Mouse (Mus musculus) neural tube, embryonic 11.5 days (tissue): ENCODE results near the gene Cfap97d2. TPM values are rescaled to one million over a fixed set of nuclear protein-coding genes. Genes with fewer than 3 reads are reported as not detected.

ENCODE experiments used
- ATAC-seq: fragments of 200-750 bp; cut with Nextera tagmentation; 2 replicates; pipeline ENCODE4 v1.8.0; 2017; ENCODE audit warnings: moderate number of reproducible peaks, mild to moderate bottlenecking, moderate TSS enrichment, moderate library complexity; ENCODE audit not compliant: insufficient read depth, low FRiP score, low TSS enrichment
- DNase-seq: peaks from one replicate; pipeline ENCODE4 v3.0.0-alpha.2; 2015; ENCODE audit warnings: low spot score
- H3K27ac ChIP-seq: fragments of 300-500 bp; sonication (generic); 2 replicates; pipeline ENCODE4 v1.5.1; 2014; ENCODE audit warnings: low read depth, mild to moderate bottlenecking, low read length
- H3K27me3 ChIP-seq: fragments of 300-500 bp; sonication (generic); 2 replicates; pipeline ENCODE4 v1.6.1; 2014; ENCODE audit warnings: mild to moderate bottlenecking, low read length, mixed read lengths; ENCODE audit not compliant: control insufficient read depth, insufficient read depth
- H3K36me3 ChIP-seq: fragments of 300-500 bp; sonication (generic); 2 replicates; pipeline ENCODE4 v1.6.1; 2014; ENCODE audit warnings: mild to moderate bottlenecking, low read length, moderate library complexity, mixed read lengths; ENCODE audit not compliant: control insufficient read depth, insufficient read depth
- H3K4me1 ChIP-seq: fragments of 300-500 bp; sonication (generic); 2 replicates; pipeline ENCODE4 v1.6.1; 2014; ENCODE audit warnings: low read length, mixed read lengths; ENCODE audit not compliant: control insufficient read depth, insufficient read depth
- H3K4me2 ChIP-seq: fragments of 300-500 bp; sonication (generic); 2 replicates; pipeline ENCODE4 v1.6.1; 2014; ENCODE audit warnings: low read depth, mild to moderate bottlenecking, moderate library complexity
- H3K4me3 ChIP-seq: fragments of 300-500 bp; sonication (generic); 2 replicates; pipeline ENCODE4 v1.5.1; 2014; ENCODE audit warnings: low read depth, low read length
- H3K9ac ChIP-seq: fragments of 300-500 bp; sonication (generic); 2 replicates; pipeline ENCODE4 v1.6.1; 2014; ENCODE audit warnings: mild to moderate bottlenecking, low read length
- H3K9me3 ChIP-seq: fragments of 300-500 bp; sonication (generic); 2 replicates; pipeline ENCODE4 v1.6.1; 2016; ENCODE audit warnings: low read length; ENCODE audit not compliant: control insufficient read depth
- WGBS: fragments of 180-500 bp; shearing (Covaris S2); extraction: QIAGEN DNeasy Blood & Tissue Kit; methylation state at CpG from one replicate; pipeline ENCODE4 v1.1.7; 2014; 5-methylcytosine and 5-hydroxymethylcytosine counted together
- polyA plus RNA-seq: library from polyadenylated mRNA; unstranded; fragments of >200 nt; fragmentation: Nextera tagmentation; extraction: Ambion mirVana; gene quantifications from 2 replicates; pipeline ENCODE4 v1.2.1, GENCODE M21; 2014

The Cfap97d2 gene
- polyA plus RNA-seq, 1 experiment from 2014 or later = 0.52 TPM

GRCm38 (mm10) chr8:13780536-13780935 is 74.8 kb downstream of the Cfap97d2 start:
- peaks cover 4% of the 10 kb centered on the region; the same call in 1 of the 2 replicates for H3K4me1 ChIP-seq
- ATAC-seq (no peak), DNase-seq (no peak)
- H3K4me2 ChIP-seq = no peak overlapping the region
- no peaks in the 10 kb centered on the region for H3K27me3 ChIP-seq
- H3K9ac ChIP-seq = no peak overlapping the region
- no peaks in the 10 kb centered on the region for H3K9me3 ChIP-seq
- H3K36me3 ChIP-seq = peaks cover 10% of the 10 kb centered on the region
- 88% methylated on average over 3 of the region's 3 CpGs for WGBS
- H3K27ac ChIP-seq = no peak overlapping the region
- H3K4me3 ChIP-seq = no peak overlapping the region

- Histone ChIP-seq H3K4me3 (peak within 1 kb of the TSS; percentile 59), H3K36me3 (peaks cover 8% of the 10 kb centered on the region; the same call in 1 of the 2 replicates), H3K9me3 (no peaks in the 10 kb centered on the region), H3K27me3 (no peaks in the 10 kb centered on the region), H3K4me1 (peaks cover 6% of the 10 kb centered on the region; the same call in 1 of the 2 replicates), H3K9ac (peak within 1 kb of the TSS; percentile 95), H3K27ac (peak within 1 kb of the TSS; percentile 98), H3K4me2 (peak within 1 kb of the TSS; percentile 62)
- ATAC-seq = peak; percentile 91
- DNase-seq = peak; percentile 97
- WGBS = under 1% methylated on average over 47 of the region's 47 CpGs
Observed at GRCm38 (mm10) chr8:13785250-13785763, 79.6 kb downstream of the Cfap97d2 start, which contains the start of gene Upf3a. TSS of gene Upf3a (plus strand) at chr8:13785615.

GRCm38 (mm10) chr8:13785764-13786299 is 80.1 kb downstream of the Cfap97d2 start:
- no peaks in the 10 kb centered on the region for H3K27me3 ChIP-seq
- H3K9ac ChIP-seq = peak overlapping the region; percentile 95
- peaks cover 4% of the 10 kb centered on the region; the same call in 1 of the 2 replicates for H3K36me3 ChIP-seq
- ATAC-seq (peak; percentile 91), DNase-seq (peak; percentile 99)
- peaks cover 6% of the 10 kb centered on the region; the same call in 1 of the 2 replicates for H3K4me1 ChIP-seq
- peak overlapping the region; percentile 59 for H3K4me3 ChIP-seq
- peak overlapping the region; percentile 62 for H3K4me2 ChIP-seq
- no peaks in the 10 kb centered on the region for H3K9me3 ChIP-seq
- H3K27ac ChIP-seq = peak overlapping the region; percentile 98
- 0% methylated on average over 34 of the region's 47 CpGs for WGBS

GRCm38 (mm10) chr8:13789606-13790005 is 83.9 kb downstream of the Cfap97d2 start:
- no peak overlapping the region for H3K27ac ChIP-seq
- H3K4me1 ChIP-seq = peaks cover 5% of the 10 kb centered on the region; the same call in 1 of the 2 replicates
- H3K4me3 ChIP-seq = no peak overlapping the region
- 94% methylated on average over 8 of the region's 8 CpGs for WGBS
- H3K9ac ChIP-seq = no peak overlapping the region
- no peaks in the 10 kb centered on the region for H3K9me3 ChIP-seq
- H3K36me3 ChIP-seq = peaks cover 4% of the 10 kb centered on the region; the same call in 1 of the 2 replicates
- H3K27me3 ChIP-seq = no peaks in the 10 kb centered on the region
- no peak for DNase-seq
- no peak overlapping the region for H3K4me2 ChIP-seq
- no peak for ATAC-seq

Other genes with a start within 250 kb of the Cfap97d2 start
- gene Gas6, start 211.4 kb upstream of the Cfap97d2 start, polyA plus RNA-seq = 6.5 and 6.7 TPM in 2 replicates
- not detected in 2 replicates for gene 1700029H14Rik, start 143.4 kb upstream of the Cfap97d2 start, polyA plus RNA-seq
- gene Rasa3, start 28.3 kb upstream of the Cfap97d2 start, polyA plus RNA-seq = 30.5 and 31.3 TPM in 2 replicates
- gene Cdc16, start 51.8 kb downstream of the Cfap97d2 start, polyA plus RNA-seq = 255 and 261 TPM in 2 replicates
- 38.5 and 38.8 TPM in 2 replicates for gene Upf3a, start 79.7 kb downstream of the Cfap97d2 start, polyA plus RNA-seq
- not detected in 2 replicates for gene AF366264, start 132.5 kb downstream of the Cfap97d2 start, polyA plus RNA-seq
- gene Champ1, start 163.8 kb downstream of the Cfap97d2 start, polyA plus RNA-seq = 57.5 and 59.1 TPM in 2 replicates
- gene Coprs, start 184.4 kb downstream of the Cfap97d2 start, polyA plus RNA-seq = 84.7 and 86.7 TPM in 2 replicates